Mouse (Mus musculus) leukemia stem cell, adult 10-12 weeks (primary cell): ENCODE measurements around the gene Fam208b. TPM values are rescaled to one million over a fixed set of nuclear protein-coding genes. Genes with fewer than 3 reads are reported as not detected.

Source experiments
- polyA plus RNA-seq: library from polyadenylated mRNA; stranded (reverse); fragments of >175 nt; gene quantifications from 2 replicates; pipeline ENCODE4 v1.2.3, GENCODE M21; 2012; ENCODE audit warnings: low replicate concordance

Fam208b gene
- 3.2 and 3.6 TPM in 2 replicates for polyA plus RNA-seq

DNA sequence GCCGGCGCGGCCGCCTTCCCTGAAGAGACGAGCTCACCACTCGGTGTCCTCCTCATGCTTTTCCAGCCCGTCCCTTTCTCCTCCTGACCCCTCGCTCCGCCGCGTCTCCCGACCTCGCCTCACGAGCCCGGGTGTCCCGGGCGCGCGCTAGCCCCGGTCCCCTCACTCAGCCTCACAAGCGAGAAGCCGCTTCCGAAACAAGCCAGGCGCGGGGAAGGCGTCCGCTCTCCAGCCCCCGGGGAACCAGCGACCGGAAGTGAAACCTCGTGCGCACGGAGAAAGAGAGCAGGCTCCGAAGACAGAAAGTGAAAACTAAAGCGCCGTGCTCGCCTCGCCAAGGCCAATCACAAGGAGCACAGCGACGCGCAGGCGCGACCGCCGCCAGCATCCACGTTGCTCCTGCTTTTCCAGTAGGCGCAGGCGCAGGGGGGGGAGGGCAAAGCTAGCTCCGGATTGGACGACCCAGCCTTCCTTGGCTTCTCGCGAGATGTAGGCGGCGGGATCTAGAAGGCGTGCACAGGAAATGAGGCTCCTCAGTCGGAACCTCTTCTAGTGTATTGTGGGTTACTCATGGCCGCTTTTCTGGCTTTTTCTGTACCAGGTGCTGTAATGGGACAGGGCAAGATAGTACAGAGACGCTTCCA is at the start of gene Fam208b:
Gene Fam208b, minus strand, starts transcription at position 314 of the 644 bp plus-strand sequence.

DNA sequence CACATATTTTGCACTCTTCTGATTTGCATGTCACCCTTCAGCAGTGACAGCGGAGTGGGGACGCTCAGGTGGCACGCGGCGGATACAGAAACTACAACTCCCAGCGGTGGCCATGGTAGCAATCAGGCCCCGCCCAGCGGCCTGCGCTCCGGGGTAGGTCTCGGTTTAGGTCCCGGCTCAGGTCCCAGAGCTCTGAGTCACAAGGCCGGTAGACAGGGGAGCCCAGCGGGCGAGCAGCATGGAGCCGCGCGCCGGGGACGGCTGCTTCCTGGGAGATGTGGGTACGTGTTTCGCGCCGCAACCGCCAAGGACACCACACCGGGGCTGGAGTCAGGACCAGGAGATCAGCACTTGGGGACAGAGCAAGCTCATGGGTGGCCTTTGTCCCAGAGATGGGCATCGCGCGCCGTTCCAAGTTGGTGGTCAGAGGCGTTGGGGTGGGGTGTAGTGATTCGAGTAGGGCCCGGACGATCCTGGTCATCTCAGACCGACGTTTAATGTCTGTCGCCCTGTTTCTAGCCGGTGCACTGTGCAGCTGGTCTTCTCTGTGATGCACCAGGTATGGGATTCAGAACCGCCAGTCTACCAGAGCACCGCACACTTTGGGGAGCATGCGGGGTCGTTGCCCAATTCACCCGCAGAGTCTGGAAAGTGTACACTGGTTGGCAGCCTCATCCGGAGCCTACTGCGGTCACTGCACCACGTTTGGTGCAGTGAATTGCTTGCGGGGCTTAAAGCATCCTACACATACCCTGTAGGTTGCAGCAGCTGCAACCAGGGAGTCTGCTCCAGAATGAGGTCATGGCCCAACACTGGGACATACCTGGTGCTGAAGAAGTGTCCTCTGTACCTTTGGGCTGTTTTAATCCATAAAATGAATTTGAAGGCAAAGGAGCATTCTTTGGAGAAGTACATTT is 23.2 kb upstream of the Fam208b start, which contains the start of gene Asb13:
Gene Asb13, plus strand, starts transcription at position 138 of the 917 bp plus-strand sequence.

DNA sequence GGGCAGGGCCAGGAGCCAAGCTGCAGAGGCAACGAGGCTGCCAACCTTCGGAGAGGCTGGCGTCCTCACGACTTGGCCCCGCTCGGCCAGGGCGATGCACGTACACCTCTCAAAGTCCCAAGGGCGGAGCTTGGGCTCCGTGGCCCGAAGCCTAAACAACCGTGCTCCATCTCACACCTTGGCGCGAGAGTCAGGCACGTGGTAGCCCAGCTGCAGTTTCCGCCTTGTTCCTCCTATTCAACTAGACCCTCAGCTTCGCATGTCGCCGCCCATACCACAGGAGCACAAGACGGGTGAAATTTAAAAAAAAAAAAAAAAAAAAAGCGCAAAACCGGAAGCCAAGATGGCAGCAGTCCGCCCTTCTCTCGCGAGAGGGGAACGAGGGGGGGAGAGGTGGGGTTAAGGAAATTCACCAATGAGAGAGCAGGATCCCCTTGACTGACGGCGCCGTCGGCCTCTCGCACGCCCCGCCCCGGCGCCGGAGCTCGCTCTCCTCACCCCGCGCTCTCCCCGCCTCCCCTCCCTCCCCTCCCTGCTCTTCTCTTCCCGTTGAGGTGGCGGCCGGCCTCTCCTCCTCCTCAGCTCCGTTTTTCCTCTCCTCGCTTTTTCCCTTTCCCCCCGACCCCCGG is 73.2 kb downstream of the Fam208b start, which contains the start of gene Gdi2:
Gene Gdi2, plus strand, starts transcription at position 470 of the 629 bp plus-strand sequence.

Other genes with a start within 250 kb of the Fam208b start
- 347 and 721 TPM in 2 replicates for gene Gdi2, start 73.0 kb downstream of the Fam208b start, polyA plus RNA-seq
- 2.1 and 2.2 TPM in 2 replicates for gene Asb13, start 22.9 kb upstream of the Fam208b start, polyA plus RNA-seq
- gene Calml3, start 193.2 kb upstream of the Fam208b start, polyA plus RNA-seq: not detected in 2 replicates
- not detected in 2 replicates for gene Calm4, start 226.6 kb upstream of the Fam208b start, polyA plus RNA-seq
- gene Calm5, start 243.1 kb upstream of the Fam208b start, polyA plus RNA-seq: not detected in 2 replicates